In genomic region chr10:78357742-78358141, GRCm38 (mm10) we compare ENCODE assay signal across 19 mouse cellular contexts.
"Had no signal": no experiment of that assay in that cellular context is flagged by ENCODE, and none has a peak within 500 bp of the region (broad histone marks: within the 10 kb centered on the region; RNA-seq: fewer than 3 reads in every experiment).

No protein-coding gene starts in this region.

- H3K9me3 ChIP-seq: heart, embryonic 12.5 days; hindbrain, embryonic 13.5 days; hindbrain, embryonic 15.5 days; limb, embryonic 13.5 days; limb, embryonic 15.5 days; liver, embryonic 12.5 days had no signal

- H3K9ac ChIP-seq: heart, embryonic 12.5 days; hindbrain, embryonic 13.5 days; hindbrain, embryonic 15.5 days; limb, embryonic 13.5 days; limb, embryonic 15.5 days; liver, embryonic 12.5 days; liver, embryonic 14.5 days had no signal

- H3K36me3 ChIP-seq: heart, embryonic 12.5 days; hindbrain, embryonic 13.5 days; hindbrain, embryonic 15.5 days; limb, embryonic 13.5 days; limb, embryonic 15.5 days; liver, embryonic 12.5 days had no signal

- DNase-seq: gastrocnemius, postnatal 10 days; gastrocnemius, postnatal 25 days; heart, adult 2 months; heart, postnatal 10 days; heart, postnatal 36 days; kidney, postnatal 36 days; layer of hippocampus, adult 9-11 months; layer of hippocampus, postnatal 36 days; left cerebral cortex, postnatal 4 days had no signal

- H3K4me2 ChIP-seq: heart, embryonic 12.5 days; hindbrain, embryonic 13.5 days; hindbrain, embryonic 15.5 days; limb, embryonic 13.5 days; limb, embryonic 15.5 days; liver, embryonic 12.5 days had no signal

- H3K27ac ChIP-seq: gastrocnemius, adult 2 months; heart, adult 2 months; hindbrain, embryonic 13.5 days; hindbrain, embryonic 15.5 days; hindbrain, postnatal 0 days; limb, embryonic 13.5 days; limb, embryonic 15.5 days; liver, embryonic 12.5 days; liver, embryonic 14.5 days had no signal

- ATAC-seq: hindbrain, postnatal 0 days; intestine, embryonic 16.5 days; liver, embryonic 12.5 days had no signal

- H3K27me3 ChIP-seq: heart, embryonic 12.5 days; hindbrain, embryonic 13.5 days; hindbrain, embryonic 15.5 days; limb, embryonic 15.5 days had no signal

- H3K4me3 ChIP-seq: gastrocnemius, adult 2 months; heart, adult 2 months; heart, embryonic 12.5 days; hindbrain, embryonic 13.5 days; hindbrain, embryonic 15.5 days; limb, embryonic 13.5 days; limb, embryonic 15.5 days; liver, embryonic 12.5 days had no signal
